Mouse (Mus musculus) kidney, adult 8-10 months (tissue): ENCODE measurements around the gene Ap3b1.
"Not testable (repeated sequence)": the region's sequence is repeated elsewhere in the genome, so short reads cannot be mapped to it uniquely, and the experiment has no call there.

Experiments used
- DNase-seq, 2 experiments: peaks; one replicate each; pipeline ENCODE4 v3.0.0; 2022

Gene Ap3b1

GRCm38 (mm10) chr13:94358401-94359265 lies at the start of gene Ap3b1:
TSS of gene Ap3b1 (plus strand) at chr13:94358960.
- peak; percentile 82 to 86 for DNase-seq

- DNase-seq, result not testable (repeated sequence)
Observed at GRCm38 (mm10) chr13:94312812-94313211, 45.9 kb upstream of the Ap3b1 start.

- DNase-seq, result no peak
Observed at GRCm38 (mm10) chr13:94316975-94317511, 41.7 kb upstream of the Ap3b1 start.

GRCm38 (mm10) chr13:94321094-94321792 lies 37.5 kb upstream of the Ap3b1 start:
- no peak for DNase-seq

- no peak for DNase-seq
Observed at GRCm38 (mm10) chr13:94322475-94322874, 36.3 kb upstream of the Ap3b1 start.

- peak; percentile 3 to 43 for DNase-seq
Observed at GRCm38 (mm10) chr13:94328063-94328462, 30.7 kb upstream of the Ap3b1 start.

GRCm38 (mm10) chr13:94329005-94329404 lies 29.8 kb upstream of the Ap3b1 start:
- not testable (repeated sequence) for DNase-seq

- no peak for DNase-seq
Observed at GRCm38 (mm10) chr13:94330392-94330979, 28.3 kb upstream of the Ap3b1 start.

GRCm38 (mm10) chr13:94338357-94338756 lies 20.4 kb upstream of the Ap3b1 start:
- DNase-seq, result no peak

- DNase-seq, result no peak
Observed at GRCm38 (mm10) chr13:94343192-94343591, 15.6 kb upstream of the Ap3b1 start.

- DNase-seq, result not testable (repeated sequence)
Observed at GRCm38 (mm10) chr13:94344600-94344999, 14.2 kb upstream of the Ap3b1 start.

GRCm38 (mm10) chr13:94354584-94354983 lies 4.2 kb upstream of the Ap3b1 start:
- DNase-seq, result no peak

GRCm38 (mm10) chr13:94358101-94358400 lies 709 bp upstream of the Ap3b1 start:
- DNase-seq, result no peak

- peak in 1 of 2 experiments; percentile 33 for DNase-seq
Observed at GRCm38 (mm10) chr13:94359282-94359920, 641 bp downstream of the Ap3b1 start.

GRCm38 (mm10) chr13:94361013-94361580 lies 2.3 kb downstream of the Ap3b1 start:
- not testable (repeated sequence) for DNase-seq

GRCm38 (mm10) chr13:94364336-94364735 lies 5.6 kb downstream of the Ap3b1 start:
- no peak for DNase-seq

- DNase-seq, result no peak
Observed at GRCm38 (mm10) chr13:94365108-94365907, 6.5 kb downstream of the Ap3b1 start.

- DNase-seq, result no peak
Observed at GRCm38 (mm10) chr13:94367869-94368268, 9.1 kb downstream of the Ap3b1 start.

GRCm38 (mm10) chr13:94370521-94370920 lies 11.8 kb downstream of the Ap3b1 start:
- DNase-seq, result peak; percentile 34

GRCm38 (mm10) chr13:94372066-94372465 lies 13.3 kb downstream of the Ap3b1 start:
- no peak for DNase-seq

- no peak for DNase-seq
Observed at GRCm38 (mm10) chr13:94374131-94374530, 15.4 kb downstream of the Ap3b1 start.
